ENCODE assay signal across 8 mouse cellular contexts in the genomic region with DNA sequence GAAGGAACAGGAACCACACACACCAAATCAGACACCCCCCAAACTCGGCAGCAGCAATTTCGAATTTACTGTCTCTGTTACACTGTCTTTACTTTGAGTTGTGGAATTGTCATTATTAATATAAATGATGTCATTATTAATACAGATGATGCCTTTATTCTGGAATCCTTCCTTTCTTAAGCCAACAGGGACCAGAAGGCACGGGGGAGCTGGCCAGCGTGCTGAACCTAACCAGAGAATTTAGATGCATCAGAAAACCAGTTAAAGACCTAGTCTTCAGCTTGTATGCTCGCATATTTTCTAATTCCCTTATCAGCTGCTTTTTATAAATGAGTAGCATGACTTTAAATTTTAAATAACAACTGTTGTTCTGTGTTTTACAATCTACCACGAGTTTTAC. TPM values are rescaled to one million over a fixed set of nuclear protein-coding genes. Genes with fewer than 3 reads are reported as not detected.
DNase-seq lines count a peak whose midpoint lies in the region; ATAC-seq and TF ChIP-seq lines count a peak whose summit lies in the region.

No protein-coding gene starts in this region.

- H3K4me2 ChIP-seq in kidney, embryonic 15.5 days = no peak overlapping the region
- H3K4me2 ChIP-seq in forebrain, postnatal 0 days (ENCODE audit: low read depth) = peak overlapping the region; percentile 63

- no peak overlapping the region for H3K4me3 ChIP-seq in kidney, embryonic 15.5 days (replicated peaks)
- no peak overlapping the region for H3K4me3 ChIP-seq in forebrain, postnatal 0 days (ENCODE audit: low read depth, low read length)

- no peaks in the 10 kb centered on the region for H3K9me3 ChIP-seq in kidney, embryonic 15.5 days (replicated peaks)
- H3K9me3 ChIP-seq in forebrain, postnatal 0 days (ENCODE audit: low read length) = no peaks in the 10 kb centered on the region

- ATAC-seq in kidney, embryonic 15.5 days (replicated peaks; ENCODE audit: low FRiP score) = no peak
- no peak for ATAC-seq in forebrain, postnatal 0 days
- no peak for ATAC-seq in monocyte, adult 5-6 weeks (replicated peaks; ENCODE audit: insufficient number of reproducible peaks, low FRiP score, low TSS enrichment, poor library complexity, severe bottlenecking)

- H3K9ac ChIP-seq in kidney, embryonic 15.5 days = no peak overlapping the region
- peak overlapping the region; percentile 23 for H3K9ac ChIP-seq in forebrain, postnatal 0 days

- no peaks in the 10 kb centered on the region for H3K36me3 ChIP-seq in kidney, embryonic 15.5 days
- no peaks in the 10 kb centered on the region for H3K36me3 ChIP-seq in forebrain, postnatal 0 days (ENCODE audit: insufficient read depth)

- no peak for TF ChIP-seq CTCF in forebrain, postnatal 0 days (IDR thresholded peaks at IDR 0.05; ENCODE audit: low read depth)

- H3K4me1 ChIP-seq in kidney, embryonic 15.5 days = peaks cover 20% of the 10 kb centered on the region
- H3K4me1 ChIP-seq in forebrain, postnatal 0 days (ENCODE audit: insufficient read depth) = peaks cover 14% of the 10 kb centered on the region

- 10% methylated on average over 6 of the region's 6 CpGs for WGBS in kidney, embryonic 15.5 days
- 13% methylated on average over 6 of the region's 6 CpGs for WGBS in forebrain, postnatal 0 days

- H3K27ac ChIP-seq in kidney, embryonic 15.5 days = no peak overlapping the region
- H3K27ac ChIP-seq in forebrain, postnatal 0 days (ENCODE audit: low read depth, low read length) = no peak overlapping the region

- DNase-seq in kidney, postnatal 36 days = peak; percentile 1 to 68
- peak; percentile 4 for DNase-seq in adrenal gland, adult 8-10 months
- DNase-seq in forebrain, postnatal 0 days = no peak
- DNase-seq in neural tube, embryonic 10.5 days (ENCODE audit: extremely low spot score, low spot score) = peak; percentile 55
- no peak for DNase-seq in layer of hippocampus, adult 18-20 months (ENCODE audit: low spot score in 2 of 2)
- no peak for DNase-seq in gastrocnemius, adult 18-20 months (ENCODE audit: low spot score)

- H3K27me3 ChIP-seq in kidney, embryonic 15.5 days = peaks cover 28% of the 10 kb centered on the region
- H3K27me3 ChIP-seq in forebrain, postnatal 0 days (ENCODE audit: insufficient read depth, low read length) = no peaks in the 10 kb centered on the region

RNA-seq across cellular contexts. Expression of a gene that starts 0.9 kb away (rescaled TPM):
- polyA plus RNA-seq in kidney, embryonic 15.5 days (2015; fragmentation: Nextera tagmentation; extraction: Ambion mirVana) = 0.19 and 0.51 TPM in 2 replicates
- 10 to 100 TPM; 12.6 to 20.3 (median 16.3) TPM for total RNA-seq in adrenal gland, adult 8-10 months (2022)
- 154 and 164 TPM in 2 replicates for total RNA-seq in forebrain, postnatal 0 days (2014; rRNA removed)
- 16.9 and 27.2 TPM in 2 replicates for polyA plus RNA-seq in forebrain, postnatal 0 days (2015; fragmentation: Nextera tagmentation; extraction: Ambion mirVana)
- not detected in 3 replicates for total RNA-seq in monocyte, adult 5-6 weeks (2017)
- 100 to 1,000 TPM; 210 to 218 TPM for total RNA-seq in layer of hippocampus, adult 18-20 months (2021)
- under 1 TPM in 1 of 2 experiments, not detected in 1; 0.07 TPM for total RNA-seq in gastrocnemius, adult 18-20 months (2021)

Comparison
In these comparisons a context has a peak if more than half of its experiments do, and no peak if none do; other contexts are left out.
1. DNase-seq: peak in kidney, postnatal 36 days (2 of 2), adrenal gland, adult 8-10 months (single experiment) and neural tube, embryonic 10.5 days (single experiment); none in forebrain, postnatal 0 days (single experiment), layer of hippocampus, adult 18-20 months (0 of 2) and gastrocnemius, adult 18-20 months (single experiment).
2. RNA of a gene that starts 0.9 kb away (total RNA-seq): 210 to 218 TPM in layer of hippocampus, adult 18-20 months, 154 to 164 TPM in forebrain, postnatal 0 days and 12.6 to 20.3 TPM in adrenal gland, adult 8-10 months; 0.07 TPM in gastrocnemius, adult 18-20 months and not detected in monocyte, adult 5-6 weeks; every median in the first group is over 10 times any median in the second.